Comparison of ENCODE assay signal across 9 mouse cellular contexts in genomic region chr7:49266422-49266821, GRCm38 (mm10).
DNase-seq lines count a peak whose midpoint lies in the region; ATAC-seq and TF ChIP-seq lines count a peak whose summit lies in the region.
"Had no signal": no experiment of that assay in that cellular context is flagged by ENCODE, and none has a peak within 500 bp of the region (broad histone marks: within the 10 kb centered on the region; RNA-seq: fewer than 3 reads in every experiment).

No protein-coding gene starts in this region.

- peaks cover 52% of the 10 kb centered on the region for H3K4me1 ChIP-seq in heart, embryonic 16.5 days (ENCODE audit: control insufficient read depth, insufficient read depth, low read length)

- H3K27ac ChIP-seq in gastrocnemius, adult 2 months = peak overlapping the region; percentile 94
- H3K27ac ChIP-seq in heart, embryonic 16.5 days (ENCODE audit: low read length) = peak overlapping the region; percentile 94

- ATAC-seq in heart, embryonic 16.5 days (replicated peaks; ENCODE audit: extremely low read depth, insufficient read depth, low FRiP score) = peak; percentile 46; the same call in 1 of the 2 replicates

- TF ChIP-seq CTCF in gastrocnemius, adult 2 months (IDR thresholded peaks at IDR 0.05) = no peak

- no peaks in the 10 kb centered on the region for H3K27me3 ChIP-seq in heart, embryonic 16.5 days (ENCODE audit: control insufficient read depth, insufficient read depth, low read length)

- no peak overlapping the region for H3K4me2 ChIP-seq in heart, embryonic 16.5 days (ENCODE audit: low read depth, low read length)

- no peaks in the 10 kb centered on the region for H3K36me3 ChIP-seq in heart, embryonic 16.5 days (ENCODE audit: control insufficient read depth, insufficient read depth)

- intact Hi-C loops in gastrocnemius, adult 2 months (cut with DNase I) = no loop called here
- intact Hi-C loops in gastrocnemius, postnatal 36 days (cut with DNase I) = loop anchor here (10.0 kb wide), 1 partner anchor 382 kb away; the partner anchor contains the start of gene E2f8

- 44% methylated on average over 6 of the region's 6 CpGs for WGBS in heart, embryonic 16.5 days

- peak; percentile 65 for DNase-seq in gastrocnemius, adult 2 months
- no peak for DNase-seq in gastrocnemius, postnatal 36 days
- peak; percentile 74 to 77 for DNase-seq in right cerebral cortex, postnatal 10 days (ENCODE audit: low spot score in 2 of 2)
- DNase-seq in right cerebral cortex, postnatal 14 days = no peak
- peak; percentile 32 for DNase-seq in skeletal muscle tissue, adult 2 months (ENCODE audit: low read depth, low spot score)
- DNase-seq in testis, postnatal 10 days (ENCODE audit: low spot score) = no peak
- no peak for DNase-seq in urinary bladder, postnatal 36 days (ENCODE audit: low spot score in 2 of 2)

- H3K4me3 ChIP-seq in gastrocnemius, adult 2 months = no peak overlapping the region
- H3K4me3 ChIP-seq in heart, embryonic 16.5 days (ENCODE audit: low read length) = no peak overlapping the region
- H3K4me3 ChIP-seq: myocyte had no signal

- H3K9ac ChIP-seq in heart, embryonic 16.5 days (ENCODE audit: low read length) = no peak overlapping the region

- no peaks in the 10 kb centered on the region for H3K9me3 ChIP-seq in heart, embryonic 16.5 days (replicated peaks; ENCODE audit: control insufficient read depth, low read length)

Comparison
In these comparisons a context has a peak if more than half of its experiments do, and no peak if none do; other contexts are left out.
1. DNase-seq: peak in gastrocnemius, adult 2 months (single experiment), right cerebral cortex, postnatal 10 days (2 of 2) and skeletal muscle tissue, adult 2 months (single experiment); none in gastrocnemius, postnatal 36 days (0 of 2), right cerebral cortex, postnatal 14 days (single experiment), testis, postnatal 10 days (single experiment) and urinary bladder, postnatal 36 days (0 of 2).